Mouse (Mus musculus) intestine, postnatal 0 days (tissue): Measurements from ENCODE around the gene Lrrc61. TPM values are rescaled to one million over a fixed set of nuclear protein-coding genes. Genes with fewer than 3 reads are reported as not detected.
A peak's percentile ranks its signal among the peaks of the same experiment; 100 is the strongest.

ENCODE experiments used
- ATAC-seq: fragments of 200-750 bp; cut with Nextera tagmentation; 2 replicates; pipeline ENCODE4 v1.8.0; 2017; ENCODE audit warnings: mild to moderate bottlenecking, moderate TSS enrichment, moderate library complexity
- H3K27ac ChIP-seq: fragments of 300-500 bp; sonication (generic); 2 replicates; pipeline ENCODE4 v1.5.1; 2014; ENCODE audit warnings: mild to moderate bottlenecking, low read depth, low read length, moderate library complexity
- H3K27me3 ChIP-seq: fragments of 300-500 bp; sonication (generic); replicated peaks from 2 replicates; pipeline ENCODE4 v1.6.1; 2014; ENCODE audit warnings: low read length, mixed read lengths; ENCODE audit not compliant: control insufficient read depth, insufficient read depth
- H3K36me3 ChIP-seq: fragments of 300-500 bp; sonication (generic); 2 replicates; pipeline ENCODE4 v1.6.1; 2014; ENCODE audit warnings: mild to moderate bottlenecking, moderate library complexity; ENCODE audit not compliant: control insufficient read depth, insufficient read depth
- H3K4me1 ChIP-seq: fragments of 300-500 bp; sonication (generic); replicated peaks from 2 replicates; pipeline ENCODE4 v1.6.1; 2014; ENCODE audit warnings: antibody characterized with exemption, low read length, mixed read lengths; ENCODE audit not compliant: control insufficient read depth, insufficient read depth
- H3K4me2 ChIP-seq: fragments of 300-500 bp; sonication (generic); replicated peaks from 2 replicates; pipeline ENCODE4 v1.6.1; 2014; ENCODE audit warnings: low read depth, mild to moderate bottlenecking, moderate library complexity
- H3K4me3 ChIP-seq: fragments of 300-500 bp; sonication (generic); 2 replicates; pipeline ENCODE4 v1.5.1; 2014; ENCODE audit warnings: low read depth, low read length
- H3K9ac ChIP-seq: fragments of 300-500 bp; sonication (generic); 2 replicates; pipeline ENCODE4 v1.6.1; 2014; ENCODE audit warnings: mild to moderate bottlenecking, low read depth, low read length
- H3K9me3 ChIP-seq: fragments of 300-500 bp; sonication (generic); 2 replicates; pipeline ENCODE4 v1.6.1; 2016; ENCODE audit warnings: mixed run types; ENCODE audit not compliant: control insufficient read depth
- CTCF ChIP-seq: sonication (generic); IDR thresholded peaks from 2 replicates; pipeline ENCODE4 v1.5.1; 2016; ENCODE audit warnings: low read depth, mild to moderate bottlenecking, control low read depth, antibody characterized with exemption, moderate library complexity
- WGBS: fragments of 180-500 bp; shearing (Covaris S2); extraction: QIAGEN DNeasy Blood & Tissue Kit; methylation state at CpG from one replicate; pipeline ENCODE4 v1.1.7; 2014; 5-methylcytosine and 5-hydroxymethylcytosine counted together
- polyA plus RNA-seq: library from polyadenylated mRNA; unstranded; fragments of >200 nt; fragmentation: Nextera tagmentation; extraction: Ambion mirVana; gene quantifications from 2 replicates; pipeline ENCODE4 v1.2.1, GENCODE M21; 2015

Gene Lrrc61
- polyA plus RNA-seq, 1 experiment from 2014 or later = 7.6 TPM

DNA sequence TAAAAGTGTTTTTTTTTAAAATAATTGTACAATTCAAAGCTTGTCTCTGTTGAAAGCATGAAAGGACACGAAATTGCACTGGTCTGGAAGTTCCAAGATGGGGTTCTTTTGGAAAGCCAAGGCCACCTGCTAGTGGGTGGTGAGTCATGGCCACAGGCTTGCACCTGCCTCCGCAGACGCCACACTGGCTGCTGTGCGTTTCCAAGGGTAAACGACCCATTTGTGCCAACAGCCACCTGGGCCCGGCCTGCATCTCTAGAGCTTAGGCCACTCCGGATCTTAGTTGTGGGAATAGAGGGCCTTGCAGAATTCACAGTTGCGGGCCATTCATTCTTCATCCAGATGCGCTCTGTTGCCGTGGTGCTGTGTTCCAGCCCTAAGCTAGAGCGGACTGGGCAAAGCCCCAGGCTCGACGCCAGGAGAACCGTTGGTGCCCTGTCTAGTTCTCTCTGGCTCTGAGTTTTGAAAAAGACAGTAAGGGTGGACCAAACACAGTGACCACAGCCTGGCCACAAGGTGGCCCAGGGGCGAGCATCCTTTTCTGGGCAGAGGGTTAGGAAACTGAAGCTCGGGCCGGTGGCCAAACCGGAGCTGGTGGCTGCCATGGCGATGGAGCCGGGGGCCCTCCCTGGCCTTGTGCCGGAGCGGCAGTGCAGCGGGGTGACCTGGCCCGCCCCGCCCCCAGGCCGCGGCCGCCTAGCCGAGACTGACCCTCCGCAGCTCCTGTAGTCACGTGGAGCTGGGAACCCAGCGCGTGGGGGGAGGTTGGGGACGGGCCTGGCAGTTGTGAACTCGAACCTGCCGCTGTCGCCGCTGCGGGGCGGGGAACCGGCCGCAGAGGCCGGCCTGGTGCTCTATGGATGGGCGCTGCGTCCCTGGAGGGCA lies 38.8 kb downstream of the Lrrc61 start, which contains the start of the genes Repin1 and Gm44965:
Gene Repin1, plus strand, starts transcription at position 726 of the 885 bp plus-strand sequence.
Gene Gm44965, plus strand, starts transcription at position 784 of the 885 bp plus-strand sequence.
- peak; percentile 66 for TF ChIP-seq CTCF

GRCm38 (mm10) chr6:48594043-48594738 lies 39.6 kb downstream of the Lrrc61 start:
- Histone ChIP-seq H3K9me3 (no peaks in the 10 kb centered on the region), H3K4me1 (0 out of 2 replicates have a peak, but pooled peaks cover 3% of the 10 kb centered on the region), H3K4me2 (peak overlapping the region; percentile 89), H3K4me3 (peak overlapping the region; percentile 72), H3K27ac (peak overlapping the region; percentile 82), H3K36me3 (peaks cover 34% of the 10 kb centered on the region), H3K9ac (peak overlapping the region; percentile 72), H3K27me3 (no peaks in the 10 kb centered on the region)
- ATAC-seq = peak; percentile 72
- TF ChIP-seq CTCF = no peak
- 2% methylated on average over 34 of the region's 41 CpGs for WGBS

More for the DNA sequence above, 38.8 kb downstream of the Lrrc61 start, which contains the start of the genes Repin1 and Gm44965:
- Histone ChIP-seq H3K4me1 (0 out of 2 replicates have a peak, but pooled peaks cover 3% of the 10 kb centered on the region), H3K9ac (peak within 1 kb of the TSS; percentile 72), H3K4me3 (peak within 1 kb of the TSS; percentile 72), H3K36me3 (peaks cover 27% of the 10 kb centered on the region), H3K27me3 (no peaks in the 10 kb centered on the region), H3K9me3 (no peaks in the 10 kb centered on the region), H3K27ac (peak within 1 kb of the TSS; percentile 82), H3K4me2 (peak within 1 kb of the TSS; percentile 89)
- ATAC-seq = peak; percentile 87
- 8% methylated on average over 44 of the region's 45 CpGs for WGBS

- 0 out of 2 replicates have a peak, but pooled peaks cover 3% of the 10 kb centered on the region for H3K4me1 ChIP-seq
- H3K27ac ChIP-seq = no peak overlapping the region
- H3K4me3 ChIP-seq = no peak overlapping the region
- no peaks in the 10 kb centered on the region for H3K27me3 ChIP-seq
- H3K4me2 ChIP-seq = peak overlapping the region; percentile 89; the same call in 1 of the 2 replicates
- no peaks in the 10 kb centered on the region for H3K9me3 ChIP-seq
- H3K9ac ChIP-seq = peak overlapping the region; percentile 72; the same call in 1 of the 2 replicates
- WGBS = 70% methylated on average over 1 of the region's 1 CpGs
- no peak for TF ChIP-seq CTCF
- H3K36me3 ChIP-seq = peaks cover 38% of the 10 kb centered on the region
- no peak for ATAC-seq
These were observed 40.7 kb downstream of the Lrrc61 start for GRCm38 (mm10) chr6:48595278-48595677.

DNA sequence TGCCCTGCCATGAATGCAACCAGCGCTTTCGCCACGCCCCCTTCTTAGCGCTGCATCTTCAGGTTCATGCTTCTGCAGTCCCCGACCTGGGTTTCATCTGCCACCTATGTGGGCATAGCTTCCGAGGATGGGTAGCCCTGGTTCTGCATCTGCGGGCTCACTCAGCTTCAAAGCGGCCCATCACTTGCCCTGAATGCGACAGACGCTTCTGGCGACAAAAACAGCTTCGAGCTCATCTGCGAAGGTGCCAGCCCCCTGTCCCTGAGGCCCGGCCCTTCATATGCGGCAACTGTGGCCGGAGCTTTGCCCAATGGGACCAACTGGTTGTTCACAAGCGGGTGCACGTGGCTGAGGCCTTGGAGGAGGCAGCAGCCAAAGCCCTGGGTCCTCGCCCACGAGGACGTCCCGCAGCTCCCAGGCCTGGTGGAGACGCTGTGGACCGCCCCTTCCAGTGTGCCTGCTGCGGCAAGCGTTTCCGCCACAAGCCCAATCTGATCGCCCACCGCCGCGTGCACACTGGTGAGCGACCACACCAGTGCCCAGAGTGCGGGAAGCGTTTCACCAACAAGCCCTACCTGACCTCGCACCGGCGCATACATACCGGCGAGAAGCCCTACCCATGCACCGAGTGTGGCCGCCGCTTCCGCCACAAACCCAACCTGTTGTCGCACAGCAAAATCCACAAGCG lies 42.1 kb downstream of the Lrrc61 start:
- WGBS = 96% methylated on average over 45 of the region's 45 CpGs
- H3K9me3 ChIP-seq = no peaks in the 10 kb centered on the region
- H3K27me3 ChIP-seq = no peaks in the 10 kb centered on the region
- H3K9ac ChIP-seq = no peak overlapping the region
- 0 out of 2 replicates have a peak, but pooled peaks cover 3% of the 10 kb centered on the region for H3K4me1 ChIP-seq
- ATAC-seq = no peak
- peaks cover 38% of the 10 kb centered on the region for H3K36me3 ChIP-seq
- H3K27ac ChIP-seq = peak overlapping the region; percentile 28; the same call in 1 of the 2 replicates
- H3K4me2 ChIP-seq = no peak overlapping the region
- no peak for TF ChIP-seq CTCF
- no peak overlapping the region for H3K4me3 ChIP-seq

DNA sequence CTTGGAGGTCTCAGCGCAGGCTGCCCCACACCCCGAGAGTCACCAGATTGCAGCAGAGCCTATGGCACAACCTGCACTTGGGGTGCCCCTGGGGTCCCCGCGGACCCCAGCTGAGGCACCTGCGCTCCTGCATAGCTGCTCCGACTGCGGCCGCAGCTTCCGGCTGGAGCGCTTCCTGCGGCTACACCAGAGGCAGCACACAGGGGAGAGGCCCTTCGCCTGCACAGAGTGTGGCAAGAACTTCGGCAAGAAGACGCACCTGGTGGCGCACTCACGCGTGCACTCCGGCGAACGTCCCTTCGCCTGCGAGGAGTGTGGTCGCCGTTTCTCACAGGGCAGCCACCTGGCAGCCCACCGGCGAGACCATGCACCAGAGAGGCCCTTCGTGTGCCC lies 42.6 kb downstream of the Lrrc61 start:
- no peak overlapping the region; the same call in 1 of the 2 replicates for H3K27ac ChIP-seq
- 96% methylated on average over 27 of the region's 27 CpGs for WGBS
- H3K9me3 ChIP-seq = no peaks in the 10 kb centered on the region
- no peak overlapping the region for H3K4me2 ChIP-seq
- H3K4me1 ChIP-seq = 0 out of 2 replicates have a peak, but pooled peaks cover 3% of the 10 kb centered on the region
- no peaks in the 10 kb centered on the region for H3K27me3 ChIP-seq
- ATAC-seq = no peak
- no peak for TF ChIP-seq CTCF
- H3K36me3 ChIP-seq = peaks cover 38% of the 10 kb centered on the region
- no peak overlapping the region for H3K9ac ChIP-seq
- H3K4me3 ChIP-seq = no peak overlapping the region
